Mouse (Mus musculus): ENCODE measurements around the gene Jag2. TPM values are rescaled to one million over a fixed set of nuclear protein-coding genes. Genes with fewer than 3 reads are reported as not detected.

Jag2 gene
- total RNA-seq, 1 experiment from 2014 or later = 18.6 TPM

- peak; percentile 51 for DNase-seq
Measured at GRCm38 (mm10) chr12:112941156-112941775, 11.7 kb upstream of the Jag2 start.

GRCm38 (mm10) chr12:112940710-112941109 lies 11.1 kb upstream of the Jag2 start:
- no peak for DNase-seq

- no peak for DNase-seq
Measured at GRCm38 (mm10) chr12:112940238-112940637, 10.7 kb upstream of the Jag2 start.

- no peak for DNase-seq
Measured at GRCm38 (mm10) chr12:112938873-112939565, 9.4 kb upstream of the Jag2 start.

- no peak for DNase-seq
Measured at GRCm38 (mm10) chr12:112938366-112938765, 8.8 kb upstream of the Jag2 start.

- DNase-seq = no peak
Measured at GRCm38 (mm10) chr12:112937906-112938305, 8.3 kb upstream of the Jag2 start.

GRCm38 (mm10) chr12:112932647-112933046 lies 3.1 kb upstream of the Jag2 start:
- DNase-seq = no peak

- peak; percentile 51 for DNase-seq
Measured at GRCm38 (mm10) chr12:112928401-112929241, 955 bp downstream of the Jag2 start.

- no peak for DNase-seq
Measured at GRCm38 (mm10) chr12:112927265-112927664, 2.3 kb downstream of the Jag2 start.

GRCm38 (mm10) chr12:112925950-112926349 lies 3.6 kb downstream of the Jag2 start:
- no peak for DNase-seq

GRCm38 (mm10) chr12:112922541-112922940 lies 7.0 kb downstream of the Jag2 start:
- no peak for DNase-seq

- DNase-seq = no peak
Measured at GRCm38 (mm10) chr12:112921518-112921917, 8.1 kb downstream of the Jag2 start.

GRCm38 (mm10) chr12:112917906-112918305 lies 11.7 kb downstream of the Jag2 start:
- no peak for DNase-seq

GRCm38 (mm10) chr12:112917486-112917885 lies 12.1 kb downstream of the Jag2 start:
- DNase-seq = no peak

GRCm38 (mm10) chr12:112916698-112917400 lies 12.7 kb downstream of the Jag2 start:
- peak; percentile 33 for DNase-seq

- no peak for DNase-seq
Measured at GRCm38 (mm10) chr12:112915587-112915986, 14.0 kb downstream of the Jag2 start.

GRCm38 (mm10) chr12:112914527-112914926 lies 15.0 kb downstream of the Jag2 start:
- DNase-seq = peak; percentile 47

- no peak for DNase-seq
Measured at GRCm38 (mm10) chr12:112912951-112913745, 16.4 kb downstream of the Jag2 start.

- DNase-seq = no peak
Measured at GRCm38 (mm10) chr12:112911701-112912100, 17.9 kb downstream of the Jag2 start.

GRCm38 (mm10) chr12:112908991-112909390 lies 20.6 kb downstream of the Jag2 start:
- no peak for DNase-seq

- DNase-seq = no peak
Measured at GRCm38 (mm10) chr12:112905001-112905400, 24.6 kb downstream of the Jag2 start.

- DNase-seq = peak; percentile 56
Measured at GRCm38 (mm10) chr12:112903941-112904340, 25.6 kb downstream of the Jag2 start.
